Mouse (Mus musculus): ENCODE results near the gene Crls1. TPM values are rescaled to one million over a fixed set of nuclear protein-coding genes. Genes with fewer than 3 reads are reported as not detected.
A peak's percentile ranks its signal among the peaks of the same experiment; 100 is the strongest.

Gene Crls1
- total RNA-seq (2015; ENCODE audit: low replicate concordance): 7.6 and 14.7 TPM in 2 replicates
- total RNA-seq (2017; ENCODE audit: low replicate concordance): 1.3 and 5.8 TPM in 2 replicates

GRCm38 (mm10) chr2:132846407-132847358 lies at the start of gene Crls1:
Gene Crls1, plus strand, starts transcription at chr2:132846666.
- ATAC-seq (replicated peaks; ENCODE audit: low FRiP score, poor library complexity, severe bottlenecking): peak; percentile 94

- no peak for ATAC-seq (replicated peaks; ENCODE audit: low FRiP score, poor library complexity, severe bottlenecking)
These were observed 43.5 kb upstream of the Crls1 start for GRCm38 (mm10) chr2:132802976-132803375.

- peak; percentile 99 for ATAC-seq (replicated peaks; ENCODE audit: low FRiP score, poor library complexity, severe bottlenecking)
These were observed 30.7 kb upstream of the Crls1 start, which contains the start of the genes Trmt6 and Mcm8 for GRCm38 (mm10) chr2:132815608-132816314. Gene Trmt6, minus strand, starts transcription at chr2:132816055. Gene Mcm8, plus strand, starts transcription at chr2:132816141.

- ATAC-seq (replicated peaks; ENCODE audit: low FRiP score, poor library complexity, severe bottlenecking): no peak
These were observed 5.4 kb upstream of the Crls1 start for GRCm38 (mm10) chr2:132841071-132841470.

GRCm38 (mm10) chr2:132847581-132847980 lies 1.1 kb downstream of the Crls1 start:
- ATAC-seq (replicated peaks; ENCODE audit: low FRiP score, poor library complexity, severe bottlenecking): no peak

GRCm38 (mm10) chr2:132848361-132848760 lies 1.9 kb downstream of the Crls1 start:
- no peak for ATAC-seq (replicated peaks; ENCODE audit: low FRiP score, poor library complexity, severe bottlenecking)

GRCm38 (mm10) chr2:132849141-132849540 lies 2.7 kb downstream of the Crls1 start:
- no peak for ATAC-seq (replicated peaks; ENCODE audit: low FRiP score, poor library complexity, severe bottlenecking)

- no peak for ATAC-seq (replicated peaks; ENCODE audit: low FRiP score, poor library complexity, severe bottlenecking)
These were observed 6.6 kb downstream of the Crls1 start for GRCm38 (mm10) chr2:132853051-132853450.

- no peak for ATAC-seq (replicated peaks; ENCODE audit: low FRiP score, poor library complexity, severe bottlenecking)
These were observed 9.9 kb downstream of the Crls1 start for GRCm38 (mm10) chr2:132856333-132856732.

- ATAC-seq (replicated peaks; ENCODE audit: low FRiP score, poor library complexity, severe bottlenecking): no peak
These were observed 14.0 kb downstream of the Crls1 start for GRCm38 (mm10) chr2:132860435-132860834.

GRCm38 (mm10) chr2:132861456-132861855 lies 15.0 kb downstream of the Crls1 start:
- ATAC-seq (replicated peaks; ENCODE audit: low FRiP score, poor library complexity, severe bottlenecking): no peak

GRCm38 (mm10) chr2:132863325-132863724 lies 16.9 kb downstream of the Crls1 start:
- ATAC-seq (replicated peaks; ENCODE audit: low FRiP score, poor library complexity, severe bottlenecking): no peak

- no peak for ATAC-seq (replicated peaks; ENCODE audit: low FRiP score, poor library complexity, severe bottlenecking)
These were observed 21.1 kb downstream of the Crls1 start for GRCm38 (mm10) chr2:132867521-132867920.

- ATAC-seq (replicated peaks; ENCODE audit: low FRiP score, poor library complexity, severe bottlenecking): no peak
These were observed 23.2 kb downstream of the Crls1 start for GRCm38 (mm10) chr2:132869682-132870081.

GRCm38 (mm10) chr2:132870286-132870685 lies 23.8 kb downstream of the Crls1 start:
- ATAC-seq (replicated peaks; ENCODE audit: low FRiP score, poor library complexity, severe bottlenecking): no peak

GRCm38 (mm10) chr2:132871663-132872062 lies 25.2 kb downstream of the Crls1 start:
- no peak for ATAC-seq (replicated peaks; ENCODE audit: low FRiP score, poor library complexity, severe bottlenecking)

GRCm38 (mm10) chr2:132873657-132874326 lies 27.3 kb downstream of the Crls1 start:
- no peak for ATAC-seq (replicated peaks; ENCODE audit: low FRiP score, poor library complexity, severe bottlenecking)

GRCm38 (mm10) chr2:132876991-132877390 lies 30.5 kb downstream of the Crls1 start:
- no peak for ATAC-seq (replicated peaks; ENCODE audit: low FRiP score, poor library complexity, severe bottlenecking)

GRCm38 (mm10) chr2:132879261-132880044 lies 33.0 kb downstream of the Crls1 start:
- ATAC-seq (replicated peaks; ENCODE audit: low FRiP score, poor library complexity, severe bottlenecking): no peak
